In the genomic region with DNA sequence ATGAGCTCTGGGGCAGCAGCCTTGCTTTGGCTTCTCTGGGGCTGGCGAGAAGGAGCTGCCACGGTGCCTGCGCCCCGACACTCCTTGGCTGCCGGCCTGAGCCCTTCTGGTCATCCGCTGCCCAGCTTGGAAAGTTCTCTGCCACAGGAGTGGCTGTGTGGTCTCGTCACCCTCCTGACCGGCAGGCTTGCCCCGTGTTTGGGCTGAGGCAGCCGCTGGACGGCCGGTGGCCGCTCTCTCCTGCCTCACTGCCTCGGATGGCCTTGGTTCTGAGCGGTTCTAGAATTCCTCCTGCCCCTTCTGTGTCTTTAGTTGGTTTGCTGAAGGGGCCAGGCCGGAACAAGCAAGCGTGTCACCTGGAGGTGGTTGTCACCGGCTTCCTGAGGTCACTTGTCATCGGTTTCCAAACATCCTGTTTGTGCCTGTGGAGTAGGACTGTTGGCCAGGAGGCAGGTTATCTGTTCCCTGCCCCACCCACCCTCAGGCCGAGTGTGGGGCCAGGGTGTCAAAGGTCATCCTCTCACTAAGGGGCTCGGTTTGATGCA, we compare ENCODE assay signal across 8 mouse cellular contexts. TPM values are rescaled to one million over a fixed set of nuclear protein-coding genes. Genes with fewer than 3 reads are reported as not detected.
DNase-seq lines count a peak whose midpoint lies in the region; ATAC-seq and TF ChIP-seq lines count a peak whose summit lies in the region.

No protein-coding gene starts in this region.

- DNase-seq in forebrain, embryonic 10.5 days (ENCODE audit: extremely low spot score, low spot score): no peak
- DNase-seq in forebrain, postnatal 0 days: no peak
- DNase-seq in embryo, embryonic 11 days: no peak
- DNase-seq in embryo, embryonic 9.5 days (ENCODE audit: extremely low spot score): no peak
- DNase-seq in left cerebral cortex, postnatal 4 days: no peak

- H3K4me3 ChIP-seq in forebrain, embryonic 10.5 days: 0 out of 2 replicates have a peak overlapping the region, but pooled peaks have one; percentile 1
- H3K4me3 ChIP-seq in forebrain, postnatal 0 days (ENCODE audit: low read depth, low read length): no peak overlapping the region
- H3K4me3 ChIP-seq in ES-Bruce4 (ENCODE audit: low read depth, low read length): 0 out of 2 replicates have a peak overlapping the region, but pooled peaks have one; percentile 1
- no peak overlapping the region for H3K4me3 ChIP-seq in heart, embryonic 12.5 days
- H3K4me3 ChIP-seq in limb, embryonic 13.5 days: no peak overlapping the region

- H3K4me2 ChIP-seq in forebrain, postnatal 0 days (ENCODE audit: low read depth): no peak overlapping the region
- H3K4me2 ChIP-seq in heart, embryonic 12.5 days: no peak overlapping the region
- H3K4me2 ChIP-seq in limb, embryonic 13.5 days (replicated peaks): no peak overlapping the region

- no peaks in the 10 kb centered on the region for H3K27me3 ChIP-seq in forebrain, embryonic 10.5 days (ENCODE audit: poor library complexity, severe bottlenecking)
- no peaks in the 10 kb centered on the region for H3K27me3 ChIP-seq in forebrain, postnatal 0 days (ENCODE audit: insufficient read depth, low read length)
- H3K27me3 ChIP-seq in ES-Bruce4 (ENCODE audit: control insufficient read depth, insufficient read depth, low read length, poor library complexity, severe bottlenecking): no peaks in the 10 kb centered on the region
- H3K27me3 ChIP-seq in heart, embryonic 12.5 days (replicated peaks): no peaks in the 10 kb centered on the region
- H3K27me3 ChIP-seq in limb, embryonic 13.5 days: no peaks in the 10 kb centered on the region

- H3K36me3 ChIP-seq in forebrain, embryonic 10.5 days (replicated peaks): peaks cover 28% of the 10 kb centered on the region
- no peaks in the 10 kb centered on the region for H3K36me3 ChIP-seq in forebrain, postnatal 0 days (ENCODE audit: insufficient read depth)
- no peaks in the 10 kb centered on the region for H3K36me3 ChIP-seq in ES-Bruce4 (ENCODE audit: control insufficient read depth, insufficient read depth, low read length, poor library complexity, severe bottlenecking)
- H3K36me3 ChIP-seq in heart, embryonic 12.5 days: peaks cover 10% of the 10 kb centered on the region; the same call in 1 of the 2 replicates
- peaks cover 29% of the 10 kb centered on the region for H3K36me3 ChIP-seq in limb, embryonic 13.5 days

- H3K4me1 ChIP-seq in forebrain, embryonic 10.5 days: peaks cover 66% of the 10 kb centered on the region
- H3K4me1 ChIP-seq in forebrain, postnatal 0 days (ENCODE audit: insufficient read depth): no peaks in the 10 kb centered on the region
- peaks cover 5% of the 10 kb centered on the region for H3K4me1 ChIP-seq in ES-Bruce4 (ENCODE audit: control insufficient read depth, insufficient read depth, low read length)
- H3K4me1 ChIP-seq in heart, embryonic 12.5 days (replicated peaks): peaks cover 75% of the 10 kb centered on the region
- H3K4me1 ChIP-seq in limb, embryonic 13.5 days: peaks cover 59% of the 10 kb centered on the region

- TF ChIP-seq EP300 in ES-Bruce4 (IDR thresholded peaks at IDR 0.05; ENCODE audit: insufficient read depth, low read depth, low read length): peak; percentile 68; the same call in 1 of the 2 replicates

- H3K9me3 ChIP-seq in forebrain, embryonic 10.5 days: no peaks in the 10 kb centered on the region
- no peaks in the 10 kb centered on the region for H3K9me3 ChIP-seq in forebrain, postnatal 0 days (ENCODE audit: low read length)
- H3K9me3 ChIP-seq in ES-Bruce4 (replicated peaks; ENCODE audit: control insufficient read depth, insufficient read depth, low read length, poor library complexity, severe bottlenecking): no peaks in the 10 kb centered on the region
- no peaks in the 10 kb centered on the region for H3K9me3 ChIP-seq in heart, embryonic 12.5 days (replicated peaks)
- H3K9me3 ChIP-seq in limb, embryonic 13.5 days: no peaks in the 10 kb centered on the region

- peak overlapping the region; percentile 69 for H3K27ac ChIP-seq in forebrain, embryonic 10.5 days
- no peak overlapping the region for H3K27ac ChIP-seq in forebrain, postnatal 0 days (ENCODE audit: low read depth, low read length)
- H3K27ac ChIP-seq in ES-Bruce4 (ENCODE audit: insufficient read depth, low read length): peak overlapping the region; percentile 64; the same call in 1 of the 2 replicates
- H3K27ac ChIP-seq in heart, embryonic 12.5 days (ENCODE audit: poor library complexity, severe bottlenecking): peak overlapping the region; percentile 85
- peak overlapping the region; percentile 48; the same call in 1 of the 2 replicates for H3K27ac ChIP-seq in limb, embryonic 13.5 days

- no peak for ATAC-seq in forebrain, postnatal 0 days
- no peak for ATAC-seq in heart, embryonic 12.5 days (ENCODE audit: insufficient number of reproducible peaks, low FRiP score)
- ATAC-seq in limb, embryonic 13.5 days (ENCODE audit: low FRiP score, low read depth): no peak

- no peak for TF ChIP-seq POLR2A in ES-Bruce4 (IDR thresholded peaks at IDR 0.05; ENCODE audit: insufficient read depth, low read length)

- intact Hi-C loops in left cerebral cortex, postnatal 4 days (cut with DNase I): no loop called here

- 74% methylated on average over 21 of the region's 21 CpGs for WGBS in forebrain, embryonic 10.5 days
- 85% methylated on average over 21 of the region's 21 CpGs for WGBS in forebrain, postnatal 0 days
- 43% methylated on average over 21 of the region's 21 CpGs for WGBS in heart, embryonic 12.5 days
- 67% methylated on average over 21 of the region's 21 CpGs for WGBS in limb, embryonic 13.5 days

- no peak overlapping the region for H3K9ac ChIP-seq in forebrain, postnatal 0 days
- peak overlapping the region; percentile 26; the same call in 1 of the 2 replicates for H3K9ac ChIP-seq in ES-Bruce4 (ENCODE audit: low read depth, poor library complexity, severe bottlenecking)
- peak overlapping the region; percentile 47; the same call in 1 of the 2 replicates for H3K9ac ChIP-seq in heart, embryonic 12.5 days
- no peak overlapping the region for H3K9ac ChIP-seq in limb, embryonic 13.5 days

- TF ChIP-seq CTCF in forebrain, postnatal 0 days (IDR thresholded peaks at IDR 0.05; ENCODE audit: low read depth): no peak
- TF ChIP-seq CTCF in ES-Bruce4 (IDR thresholded peaks at IDR 0.05; ENCODE audit: low read depth, low read length): no peak

RNA-seq across cellular contexts. Expression of gene Pxn, which starts 13.9 kb away (rescaled TPM):
- polyA plus RNA-seq in forebrain, embryonic 10.5 days (2016; fragmentation: Nextera tagmentation; extraction: Ambion mirVana): 34.3 and 35.8 TPM in 2 replicates
- total RNA-seq in forebrain, postnatal 0 days (2014; rRNA removed): 23.5 and 29.8 TPM in 2 replicates
- polyA plus RNA-seq in forebrain, postnatal 0 days (2015; fragmentation: Nextera tagmentation; extraction: Ambion mirVana): 14.1 and 14.8 TPM in 2 replicates
- polyA plus RNA-seq in ES-Bruce4 (2011; ENCODE audit: insufficient read depth, insufficient read length, low read depth, missing spikeins): 35.1 and 38.1 TPM in 2 replicates
- polyA plus RNA-seq in heart, embryonic 12.5 days (2016; fragmentation: Nextera tagmentation; extraction: Ambion mirVana): 41.1 and 41.7 TPM in 2 replicates
- 46.9 and 54.0 TPM in 2 replicates for polyA plus RNA-seq in limb, embryonic 13.5 days (2015; fragmentation: Nextera tagmentation; extraction: Ambion mirVana)
- 10 to 100 TPM; 23.9 to 24.7 TPM for total RNA-seq in left cerebral cortex, postnatal 4 days (2021)

RNA-seq across cellular contexts. Expression of gene Sirt4, which starts 35.9 kb away (rescaled TPM):
- polyA plus RNA-seq in forebrain, embryonic 10.5 days (2016; fragmentation: Nextera tagmentation; extraction: Ambion mirVana): 13.1 and 13.9 TPM in 2 replicates
- total RNA-seq in forebrain, postnatal 0 days (2014; rRNA removed): 34.5 and 36.3 TPM in 2 replicates
- polyA plus RNA-seq in forebrain, postnatal 0 days (2015; fragmentation: Nextera tagmentation; extraction: Ambion mirVana): 18.3 and 18.8 TPM in 2 replicates
- polyA plus RNA-seq in ES-Bruce4 (2011; ENCODE audit: insufficient read depth, insufficient read length, low read depth, missing spikeins): 22.2 and 28.3 TPM in 2 replicates
- 14.7 and 18.0 TPM in 2 replicates for polyA plus RNA-seq in heart, embryonic 12.5 days (2016; fragmentation: Nextera tagmentation; extraction: Ambion mirVana)
- 25.8 and 27.5 TPM in 2 replicates for polyA plus RNA-seq in limb, embryonic 13.5 days (2015; fragmentation: Nextera tagmentation; extraction: Ambion mirVana)
- 10 to 100 TPM; 28.4 to 31.5 TPM for total RNA-seq in left cerebral cortex, postnatal 4 days (2021)

RNA-seq across cellular contexts. Expression of gene Rplp0, which starts 38.9 kb away (rescaled TPM):
- polyA plus RNA-seq in forebrain, embryonic 10.5 days (2016; fragmentation: Nextera tagmentation; extraction: Ambion mirVana): 1,454 and 1,463 TPM in 2 replicates
- total RNA-seq in forebrain, postnatal 0 days (2014; rRNA removed): 1,794 and 2,056 TPM in 2 replicates
- polyA plus RNA-seq in forebrain, postnatal 0 days (2015; fragmentation: Nextera tagmentation; extraction: Ambion mirVana): 842 and 978 TPM in 2 replicates
- 3,041 and 3,060 TPM in 2 replicates for polyA plus RNA-seq in ES-Bruce4 (2011; ENCODE audit: insufficient read depth, insufficient read length, low read depth, missing spikeins)
- polyA plus RNA-seq in heart, embryonic 12.5 days (2016; fragmentation: Nextera tagmentation; extraction: Ambion mirVana): 949 and 971 TPM in 2 replicates
- 1,446 and 1,459 TPM in 2 replicates for polyA plus RNA-seq in limb, embryonic 13.5 days (2015; fragmentation: Nextera tagmentation; extraction: Ambion mirVana)
- total RNA-seq in left cerebral cortex, postnatal 4 days (2021): 100 to 1,000 TPM; 657 to 680 TPM

RNA-seq across cellular contexts. Expression of gene Gcn1l1, which starts 44.7 kb away (rescaled TPM):
- 64.9 and 66.1 TPM in 2 replicates for polyA plus RNA-seq in forebrain, embryonic 10.5 days (2016; fragmentation: Nextera tagmentation; extraction: Ambion mirVana)
- total RNA-seq in forebrain, postnatal 0 days (2014; rRNA removed): 51.9 and 74.4 TPM in 2 replicates
- polyA plus RNA-seq in forebrain, postnatal 0 days (2015; fragmentation: Nextera tagmentation; extraction: Ambion mirVana): 19.4 and 22.4 TPM in 2 replicates
- polyA plus RNA-seq in ES-Bruce4 (2011; ENCODE audit: insufficient read depth, insufficient read length, low read depth, missing spikeins): 62.0 and 63.3 TPM in 2 replicates
- polyA plus RNA-seq in heart, embryonic 12.5 days (2016; fragmentation: Nextera tagmentation; extraction: Ambion mirVana): 43.1 and 47.0 TPM in 2 replicates
- 46.1 and 48.2 TPM in 2 replicates for polyA plus RNA-seq in limb, embryonic 13.5 days (2015; fragmentation: Nextera tagmentation; extraction: Ambion mirVana)
- total RNA-seq in left cerebral cortex, postnatal 4 days (2021): 10 to 100 TPM; 85.8 to 87.0 TPM

RNA-seq across cellular contexts. Expression of gene Pla2g1b, which starts 54.3 kb away (rescaled TPM):
- not detected in 2 replicates for polyA plus RNA-seq in forebrain, embryonic 10.5 days (2016; fragmentation: Nextera tagmentation; extraction: Ambion mirVana)
- total RNA-seq in forebrain, postnatal 0 days (2014; rRNA removed): not detected in 2 replicates
- polyA plus RNA-seq in forebrain, postnatal 0 days (2015; fragmentation: Nextera tagmentation; extraction: Ambion mirVana): not detected in 2 replicates
- polyA plus RNA-seq in ES-Bruce4 (2011; ENCODE audit: insufficient read depth, insufficient read length, low read depth, missing spikeins): 55.4 and 63.2 TPM in 2 replicates
- polyA plus RNA-seq in heart, embryonic 12.5 days (2016; fragmentation: Nextera tagmentation; extraction: Ambion mirVana): 0.72 and 1.3 TPM in 2 replicates
- polyA plus RNA-seq in limb, embryonic 13.5 days (2015; fragmentation: Nextera tagmentation; extraction: Ambion mirVana): not detected in 2 replicates
- total RNA-seq in left cerebral cortex, postnatal 4 days (2021): not detected

Comparison
In these comparisons a context has a peak if more than half of its experiments do, and no peak if none do; other contexts are left out.
1. H3K4me3 ChIP-seq: peak in forebrain, embryonic 10.5 days (single experiment) and ES-Bruce4 (single experiment); none in forebrain, postnatal 0 days (single experiment), heart, embryonic 12.5 days (single experiment) and limb, embryonic 13.5 days (single experiment).
2. H3K9ac ChIP-seq: peak in ES-Bruce4 (single experiment) and heart, embryonic 12.5 days (single experiment); none in forebrain, postnatal 0 days (single experiment) and limb, embryonic 13.5 days (single experiment).